Mouse (Mus musculus) hindbrain, embryonic 16.5 days (tissue): ENCODE measurements around the gene Shroom2. TPM values are rescaled to one million over a fixed set of nuclear protein-coding genes. Genes with fewer than 3 reads are reported as not detected.

ENCODE experiments used
- ATAC-seq: fragments of 200-750 bp; cut with Nextera tagmentation; 2 replicates; pipeline ENCODE4 v1.8.0; 2017; ENCODE audit warnings: moderate TSS enrichment, moderate library complexity
- H3K27ac ChIP-seq: fragments of 300-500 bp; sonication (generic); 2 replicates; pipeline ENCODE4 v1.5.1; 2014; ENCODE audit warnings: low read depth, mild to moderate bottlenecking, control low read depth, low read length, moderate library complexity
- H3K27me3 ChIP-seq: fragments of 300-500 bp; sonication (generic); replicated peaks from 2 replicates; pipeline ENCODE4 v1.6.1; 2014; ENCODE audit warnings: low read length; ENCODE audit not compliant: control insufficient read depth, insufficient read depth
- H3K36me3 ChIP-seq: fragments of 300-500 bp; sonication (generic); 2 replicates; pipeline ENCODE4 v1.6.1; 2014; ENCODE audit warnings: mild to moderate bottlenecking, low read length, moderate library complexity, mixed read lengths; ENCODE audit not compliant: control insufficient read depth, insufficient read depth
- H3K4me1 ChIP-seq: fragments of 300-500 bp; sonication (generic); 2 replicates; pipeline ENCODE4 v1.6.1; 2014; ENCODE audit warnings: low read depth, low read length; ENCODE audit not compliant: control insufficient read depth, insufficient read depth
- H3K4me2 ChIP-seq: fragments of 300-500 bp; sonication (generic); 2 replicates; pipeline ENCODE4 v1.6.1; 2014; ENCODE audit warnings: mild to moderate bottlenecking, low read length, control low read depth, moderate library complexity
- H3K4me3 ChIP-seq: fragments of 300-500 bp; sonication (generic); 2 replicates; pipeline ENCODE4 v1.5.1; 2014; ENCODE audit warnings: mild to moderate bottlenecking, low read length, control low read depth, moderate library complexity
- H3K9ac ChIP-seq: fragments of 300-500 bp; sonication (generic); 2 replicates; pipeline ENCODE4 v1.6.1; 2014; ENCODE audit warnings: low read depth, mild to moderate bottlenecking, control low read depth, low read length, moderate library complexity
- H3K9me3 ChIP-seq: fragments of 300-500 bp; sonication (generic); 2 replicates; pipeline ENCODE4 v1.6.1; 2014; ENCODE audit warnings: mild to moderate bottlenecking, low read length, moderate library complexity; ENCODE audit not compliant: control insufficient read depth
- WGBS: fragments of 180-500 bp; shearing (Covaris S2); extraction: QIAGEN DNeasy Blood & Tissue Kit; methylation state at CpG from one replicate; pipeline ENCODE4 v1.1.7; 2014; 5-methylcytosine and 5-hydroxymethylcytosine counted together
- polyA plus RNA-seq: library from polyadenylated mRNA; unstranded; fragments of >200 nt; fragmentation: Nextera tagmentation; extraction: Ambion mirVana; gene quantifications from 2 replicates; pipeline ENCODE4 v1.2.1, GENCODE M21; 2015

The Shroom2 gene
- 155 and 158 TPM in 2 replicates for polyA plus RNA-seq

DNA sequence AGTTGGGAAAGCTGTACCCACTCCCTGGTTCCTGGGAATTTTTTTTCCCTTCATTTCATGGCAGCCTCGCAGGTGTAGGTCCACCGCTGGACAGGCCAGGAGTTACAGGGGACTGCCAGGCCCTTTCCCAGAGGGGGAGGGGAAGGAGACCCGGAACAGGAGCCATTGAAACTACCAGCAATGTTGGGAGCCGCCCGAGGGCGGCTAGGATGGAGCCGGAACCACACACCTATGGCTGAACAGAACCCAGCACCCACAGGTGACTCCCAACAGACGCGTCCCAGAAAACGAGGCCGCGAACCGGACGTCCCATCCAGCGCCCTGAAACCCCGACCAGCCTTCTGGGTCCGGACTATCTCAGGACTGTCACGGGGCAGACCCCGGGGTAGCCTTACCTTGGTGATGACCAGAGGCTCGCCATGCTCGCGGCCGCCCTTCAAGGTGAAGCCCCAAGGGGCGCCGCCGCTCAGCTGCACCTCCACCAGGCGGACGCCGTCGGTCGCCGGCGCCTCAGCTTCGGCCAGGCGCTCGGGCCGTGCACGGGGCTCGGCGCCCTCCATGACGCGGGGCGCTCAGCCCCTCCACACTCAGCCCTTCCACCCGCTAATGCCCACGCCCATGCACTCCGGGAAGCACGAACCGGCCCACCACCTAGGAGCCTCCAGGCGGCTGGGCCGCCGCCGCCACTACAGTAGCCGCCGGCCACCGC lies at the start of gene Shroom2:
Shroom2 (minus strand) TSS at position 575 of the 709 bp plus-strand sequence.
- peaks cover 12% of the 10 kb centered on the region for H3K27me3 ChIP-seq
- H3K4me1 ChIP-seq = no peaks in the 10 kb centered on the region
- H3K36me3 ChIP-seq = no peaks in the 10 kb centered on the region
- H3K9ac ChIP-seq = peak within 1 kb of the TSS; percentile 64
- H3K4me3 ChIP-seq = peak within 1 kb of the TSS; percentile 64
- no peak within 1 kb of the TSS for H3K27ac ChIP-seq
- H3K4me2 ChIP-seq = peak within 1 kb of the TSS; percentile 77
- WGBS = 10% methylated on average over 31 of the region's 55 CpGs
- peak; percentile 92 for ATAC-seq
- H3K9me3 ChIP-seq = peaks cover 2% of the 10 kb centered on the region; the same call in 1 of the 2 replicates

DNA sequence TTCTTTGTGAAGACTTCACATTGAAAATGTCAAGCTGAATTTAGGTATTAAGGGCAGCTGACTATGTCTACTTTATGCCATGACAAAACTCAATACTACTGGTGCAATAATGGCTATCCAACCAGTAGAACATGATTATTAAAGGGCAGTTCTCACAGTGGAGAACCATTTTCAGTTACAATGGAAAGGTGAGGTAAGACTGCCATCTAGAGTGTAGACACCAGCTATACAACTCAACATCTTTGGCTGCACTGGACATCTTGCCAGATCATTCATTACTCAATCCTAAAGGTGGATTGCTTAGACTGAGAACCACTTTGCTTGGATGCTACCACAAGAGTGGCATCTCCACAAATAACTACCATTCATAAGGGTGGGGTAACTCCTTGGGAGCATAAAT lies 49.7 kb upstream of the Shroom2 start:
- H3K4me2 ChIP-seq = no peak overlapping the region
- no peak for ATAC-seq
- no peaks in the 10 kb centered on the region for H3K27me3 ChIP-seq
- no peaks in the 10 kb centered on the region for H3K4me1 ChIP-seq
- H3K9me3 ChIP-seq = no peaks in the 10 kb centered on the region
- H3K27ac ChIP-seq = no peak overlapping the region
- H3K9ac ChIP-seq = no peak overlapping the region
- H3K36me3 ChIP-seq = no peaks in the 10 kb centered on the region
- no peak overlapping the region for H3K4me3 ChIP-seq

DNA sequence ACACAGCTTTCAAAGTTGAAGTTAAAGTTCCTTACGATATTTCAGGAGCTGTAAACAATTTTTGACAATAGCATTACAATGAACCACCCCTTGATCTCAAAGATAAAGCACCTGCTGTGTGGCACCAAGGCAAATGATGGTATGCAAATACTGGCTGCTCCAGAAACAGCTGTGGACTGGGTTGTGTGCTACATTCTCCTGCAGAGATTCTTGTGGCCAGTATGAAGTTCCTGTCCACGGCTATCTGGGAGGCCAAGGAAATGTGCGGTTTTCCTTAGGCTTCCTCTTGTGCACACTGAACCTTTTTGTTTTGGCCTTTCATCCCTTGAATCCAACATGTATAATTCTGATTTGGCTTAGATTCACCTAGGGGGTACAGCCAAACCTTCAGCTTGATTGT lies 44.1 kb upstream of the Shroom2 start:
- H3K4me2 ChIP-seq = no peak overlapping the region
- 71% methylated on average over 3 of the region's 3 CpGs for WGBS
- H3K4me1 ChIP-seq = no peaks in the 10 kb centered on the region
- no peaks in the 10 kb centered on the region for H3K36me3 ChIP-seq
- no peak overlapping the region for H3K27ac ChIP-seq
- H3K9ac ChIP-seq = no peak overlapping the region
- ATAC-seq = no peak
- no peaks in the 10 kb centered on the region for H3K9me3 ChIP-seq
- no peak overlapping the region for H3K4me3 ChIP-seq
- no peaks in the 10 kb centered on the region; the same call in 1 of the 2 replicates for H3K27me3 ChIP-seq

DNA sequence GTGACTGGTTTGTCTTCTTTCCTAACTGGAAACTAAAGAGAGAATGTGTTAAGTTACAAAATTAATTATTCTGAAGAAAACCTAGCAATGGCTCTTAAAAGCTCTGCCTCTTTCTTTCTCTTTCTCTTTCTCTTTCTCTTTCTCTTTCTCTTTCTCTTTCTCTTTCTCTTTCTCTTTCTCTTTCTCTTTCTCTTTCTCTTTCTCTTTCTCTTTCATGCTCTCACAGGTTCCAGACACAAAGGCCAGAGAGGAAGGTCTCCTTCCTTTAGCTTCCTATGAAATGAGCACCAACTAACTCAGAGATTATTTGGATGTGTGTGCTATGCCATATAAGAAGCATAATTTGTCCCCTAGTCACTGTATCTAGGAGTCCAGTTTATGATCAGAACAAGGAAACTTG lies 36.1 kb upstream of the Shroom2 start:
- Histone ChIP-seq H3K27ac (no peak overlapping the region), H3K9ac (no peak overlapping the region), H3K4me3 (no peak overlapping the region), H3K4me1 (no peaks in the 10 kb centered on the region), H3K36me3 (no peaks in the 10 kb centered on the region), H3K27me3 (no peaks in the 10 kb centered on the region), H3K9me3 (no peaks in the 10 kb centered on the region), H3K4me2 (no peak overlapping the region)
- ATAC-seq = no peak

DNA sequence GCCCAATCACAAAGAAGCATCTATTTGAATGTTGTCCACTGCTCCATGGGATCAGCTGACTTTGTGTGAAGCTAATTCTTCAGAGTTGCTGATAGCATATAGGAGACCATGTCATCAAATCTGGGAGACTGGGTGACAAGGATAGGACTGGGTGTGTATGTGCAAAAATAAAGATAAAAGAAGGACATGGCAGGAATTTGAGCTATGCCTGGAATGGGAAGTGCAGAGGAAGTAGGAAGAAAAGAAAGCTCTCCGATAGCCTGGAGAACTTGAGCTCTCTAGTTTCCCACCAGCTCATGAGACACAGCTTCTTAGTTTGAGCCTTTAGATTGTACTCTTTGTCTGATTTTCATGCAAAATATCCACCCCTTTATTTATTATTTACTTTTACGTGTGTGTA lies 19.3 kb upstream of the Shroom2 start:
- peaks cover 4% of the 10 kb centered on the region; the same call in 1 of the 2 replicates for H3K27me3 ChIP-seq
- H3K4me2 ChIP-seq = no peak overlapping the region
- H3K9ac ChIP-seq = no peak overlapping the region
- H3K4me3 ChIP-seq = no peak overlapping the region
- H3K36me3 ChIP-seq = no peaks in the 10 kb centered on the region
- H3K4me1 ChIP-seq = no peaks in the 10 kb centered on the region
- no peaks in the 10 kb centered on the region for H3K9me3 ChIP-seq
- no peak for ATAC-seq
- no peak overlapping the region for H3K27ac ChIP-seq
- 76% methylated on average over 2 of the region's 2 CpGs for WGBS

DNA sequence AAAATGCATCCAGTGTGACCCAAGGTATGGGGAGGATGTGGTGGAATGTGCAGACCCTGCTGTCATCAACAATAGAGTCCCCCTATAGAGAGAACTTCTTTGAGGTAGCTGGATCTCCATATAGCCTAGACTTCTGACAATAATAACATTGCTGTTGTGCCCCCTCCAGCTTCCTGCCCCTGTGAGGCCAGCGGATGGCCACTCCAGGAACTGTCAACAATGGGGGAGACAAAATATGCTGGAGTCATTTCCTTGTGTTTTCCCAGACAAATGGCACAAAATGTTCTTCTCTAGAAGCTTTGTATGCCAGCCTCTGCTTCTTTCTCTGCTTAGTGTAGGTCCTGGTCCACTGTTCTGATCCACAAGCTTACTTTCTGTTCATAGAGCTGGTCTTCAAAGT lies 18.9 kb upstream of the Shroom2 start:
- no peak overlapping the region for H3K4me2 ChIP-seq
- ATAC-seq = no peak
- 75% methylated on average over 1 of the region's 1 CpGs for WGBS
- no peaks in the 10 kb centered on the region for H3K4me1 ChIP-seq
- H3K9me3 ChIP-seq = no peaks in the 10 kb centered on the region
- no peaks in the 10 kb centered on the region for H3K36me3 ChIP-seq
- H3K9ac ChIP-seq = no peak overlapping the region
- H3K4me3 ChIP-seq = no peak overlapping the region
- no peak overlapping the region for H3K27ac ChIP-seq
- peaks cover 4% of the 10 kb centered on the region; the same call in 1 of the 2 replicates for H3K27me3 ChIP-seq

- peak; percentile 52 for ATAC-seq
- Histone ChIP-seq H3K36me3 (no peaks in the 10 kb centered on the region), H3K9me3 (no peaks in the 10 kb centered on the region), H3K4me3 (peak within 1 kb of the TSS; percentile 32), H3K27me3 (peaks cover 2% of the 10 kb centered on the region), H3K4me1 (no peaks in the 10 kb centered on the region), H3K27ac (no peak within 1 kb of the TSS), H3K9ac (peak within 1 kb of the TSS; percentile 56), H3K4me2 (peak within 1 kb of the TSS; percentile 60)
- WGBS = 22% methylated on average over 26 of the region's 26 CpGs
Measured at GRCm38 (mm10) chrX:152781720-152782403, 12.6 kb upstream of the Shroom2 start, which contains the start of gene Gpr143. TSS of gene Gpr143 (plus strand) at chrX:152781921.

GRCm38 (mm10) chrX:152769600-152770157 lies 414 bp upstream of the Shroom2 start:
- H3K9ac ChIP-seq = peak overlapping the region; percentile 64
- peaks cover 2% of the 10 kb centered on the region; the same call in 1 of the 2 replicates for H3K9me3 ChIP-seq
- peaks cover 12% of the 10 kb centered on the region for H3K27me3 ChIP-seq
- WGBS = 15% methylated on average over 45 of the region's 48 CpGs
- peak overlapping the region; percentile 77 for H3K4me2 ChIP-seq
- no peaks in the 10 kb centered on the region for H3K36me3 ChIP-seq
- peak; percentile 92 for ATAC-seq
- H3K27ac ChIP-seq = no peak overlapping the region
- no peaks in the 10 kb centered on the region for H3K4me1 ChIP-seq
- peak overlapping the region; percentile 64 for H3K4me3 ChIP-seq

GRCm38 (mm10) chrX:152764171-152764570 lies 5.1 kb downstream of the Shroom2 start:
- Histone ChIP-seq H3K27me3 (peaks cover 7% of the 10 kb centered on the region), H3K4me1 (no peaks in the 10 kb centered on the region), H3K27ac (no peak overlapping the region), H3K36me3 (no peaks in the 10 kb centered on the region), H3K9me3 (no peaks in the 10 kb centered on the region; the same call in 1 of the 2 replicates), H3K4me2 (no peak overlapping the region), H3K9ac (no peak overlapping the region), H3K4me3 (no peak overlapping the region)
- WGBS = 34% methylated on average over 2 of the region's 2 CpGs
- ATAC-seq = no peak
